Mouse (Mus musculus) T-cell, adult 2 months (primary cell): ENCODE data around the gene Atxn10.
A peak's percentile ranks its signal among the peaks of the same experiment; 100 is the strongest.

Experiments used
- DNase-seq: peaks from one replicate; pipeline ENCODE4 v3.0.0; 2022; ENCODE audit warnings: low spot score

Gene Atxn10

DNA sequence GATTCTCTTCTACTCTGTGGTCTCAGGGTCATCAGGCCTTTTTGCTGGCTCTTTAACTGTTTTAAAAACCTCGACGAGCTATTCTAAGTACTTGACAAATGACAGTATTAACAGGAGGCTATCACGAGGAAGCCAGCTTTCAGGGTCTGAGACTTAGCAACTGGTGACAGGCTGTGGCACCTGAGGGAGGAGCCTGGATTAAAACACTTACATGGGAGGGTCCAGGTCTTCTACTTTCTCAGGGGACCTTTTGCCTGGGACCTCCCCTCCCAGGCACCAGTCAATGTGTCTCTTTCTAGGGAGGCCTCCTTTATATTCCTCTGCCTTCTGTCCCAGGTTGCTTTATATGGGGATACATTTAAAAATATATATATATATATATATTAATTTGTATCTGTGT, 1.8 kb upstream of the Atxn10 start:
- no peak for DNase-seq

DNA sequence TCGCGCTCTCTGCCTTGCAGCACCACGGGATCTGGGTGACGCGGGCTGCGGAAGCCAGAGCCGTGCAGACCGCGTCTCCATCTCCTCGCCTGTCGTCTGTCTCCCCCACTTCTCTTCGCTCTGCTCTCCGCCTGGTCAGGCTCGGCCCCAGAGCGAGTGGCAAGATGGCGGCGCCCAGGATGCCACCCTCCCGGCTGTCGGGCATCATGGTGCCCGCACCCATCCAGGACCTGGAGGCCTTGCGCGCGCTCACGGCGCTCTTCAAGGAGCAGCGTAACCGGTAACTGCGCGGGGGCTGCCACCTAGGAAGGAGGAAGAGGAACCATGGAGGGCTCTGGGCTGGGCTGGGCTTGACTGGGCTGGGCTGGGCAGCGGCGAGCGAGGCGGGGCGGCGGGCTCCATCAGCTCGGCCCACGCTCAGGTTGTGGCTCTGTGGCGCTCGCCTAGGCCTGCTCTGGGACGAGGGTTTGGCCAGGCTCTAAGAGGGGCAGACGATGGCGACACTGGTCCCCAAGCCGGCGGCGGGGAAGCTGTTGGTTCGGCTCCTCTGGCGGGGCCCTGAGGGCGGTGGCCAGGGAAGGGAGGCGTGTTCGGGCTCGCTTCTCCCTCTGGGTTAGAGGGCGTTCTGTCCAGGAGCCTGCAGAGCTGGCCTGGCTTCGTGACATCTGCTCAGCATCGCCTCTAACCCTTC, 401 bp downstream of the Atxn10 start:
- DNase-seq: peak; percentile 83

DNA sequence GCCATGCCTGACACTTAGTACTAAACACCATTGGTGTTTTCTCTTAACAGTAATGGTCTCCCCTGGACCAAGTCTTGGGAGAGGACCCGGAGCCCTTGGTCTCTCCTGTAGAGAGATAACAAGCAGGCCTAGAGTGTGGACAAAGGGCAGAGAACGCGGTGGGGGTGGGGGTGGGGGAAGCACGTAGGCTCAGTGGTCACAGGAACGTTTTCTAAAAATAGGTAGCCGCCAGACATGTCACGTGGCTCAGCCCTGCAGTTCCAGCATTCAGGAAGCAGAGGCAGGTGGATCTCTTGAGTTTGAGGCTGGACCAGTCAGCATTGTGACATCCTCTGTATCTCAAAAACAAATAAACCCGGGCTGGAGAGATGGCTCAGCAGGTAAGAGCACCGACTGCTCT, 1.2 kb downstream of the Atxn10 start:
- DNase-seq: no peak

DNA sequence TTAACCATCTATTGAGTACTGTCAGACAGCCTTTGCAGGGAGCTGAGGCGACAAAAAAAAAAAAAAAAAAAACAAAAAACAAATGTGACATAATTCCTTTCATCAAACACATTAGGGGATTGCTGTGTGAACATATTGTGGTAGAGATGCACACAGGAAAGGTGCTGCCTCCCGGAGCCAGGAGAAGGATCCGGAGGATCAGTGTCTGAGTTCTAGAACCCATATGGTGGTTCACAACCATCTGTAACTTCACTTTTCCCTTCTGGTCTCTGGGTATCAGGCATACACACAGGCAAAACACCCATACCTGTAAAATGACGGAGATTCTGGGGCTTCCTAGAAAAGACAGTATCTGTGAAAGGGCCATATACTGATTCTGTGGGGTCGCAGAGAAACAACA, 1.9 kb downstream of the Atxn10 start:
- DNase-seq: no peak

DNA sequence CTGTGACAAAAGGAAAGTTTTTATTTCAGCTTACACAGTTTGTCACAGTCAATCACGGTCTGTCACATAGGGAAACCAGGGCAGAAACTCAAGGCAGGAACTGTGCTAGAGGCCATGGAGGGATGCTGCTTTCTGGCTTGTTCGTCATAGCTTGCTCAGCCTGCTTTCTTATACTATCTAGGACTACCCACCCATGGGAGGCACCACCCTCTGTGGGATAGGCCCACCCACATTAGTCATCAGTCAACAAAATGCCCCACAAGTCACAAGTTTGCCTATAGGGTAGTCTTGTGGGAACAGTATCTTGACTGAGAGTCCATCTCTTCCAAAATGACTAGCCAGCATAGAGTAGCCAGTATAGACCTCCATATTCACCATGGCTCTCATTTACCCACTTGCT, 6.2 kb downstream of the Atxn10 start:
- no peak for DNase-seq

DNA sequence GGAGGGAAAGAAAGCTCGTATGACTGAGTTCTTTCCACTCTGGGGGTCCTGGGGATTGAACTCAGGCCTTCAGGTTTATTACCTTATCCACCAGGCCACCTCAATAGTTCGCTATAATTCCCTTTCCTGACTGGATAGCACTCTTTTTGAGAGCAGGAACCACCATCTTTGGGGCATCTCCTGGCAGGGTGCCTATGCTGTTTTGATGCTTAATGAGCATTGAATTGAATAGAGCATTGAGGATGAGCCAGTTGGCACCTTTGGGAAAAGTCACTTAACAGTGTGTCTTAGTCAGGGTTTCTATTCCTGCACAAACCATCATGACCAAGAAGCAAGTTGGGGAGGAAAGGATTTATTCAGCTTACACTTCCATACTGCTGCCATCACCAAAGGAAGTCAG, 8.6 kb downstream of the Atxn10 start:
- no peak for DNase-seq

DNA sequence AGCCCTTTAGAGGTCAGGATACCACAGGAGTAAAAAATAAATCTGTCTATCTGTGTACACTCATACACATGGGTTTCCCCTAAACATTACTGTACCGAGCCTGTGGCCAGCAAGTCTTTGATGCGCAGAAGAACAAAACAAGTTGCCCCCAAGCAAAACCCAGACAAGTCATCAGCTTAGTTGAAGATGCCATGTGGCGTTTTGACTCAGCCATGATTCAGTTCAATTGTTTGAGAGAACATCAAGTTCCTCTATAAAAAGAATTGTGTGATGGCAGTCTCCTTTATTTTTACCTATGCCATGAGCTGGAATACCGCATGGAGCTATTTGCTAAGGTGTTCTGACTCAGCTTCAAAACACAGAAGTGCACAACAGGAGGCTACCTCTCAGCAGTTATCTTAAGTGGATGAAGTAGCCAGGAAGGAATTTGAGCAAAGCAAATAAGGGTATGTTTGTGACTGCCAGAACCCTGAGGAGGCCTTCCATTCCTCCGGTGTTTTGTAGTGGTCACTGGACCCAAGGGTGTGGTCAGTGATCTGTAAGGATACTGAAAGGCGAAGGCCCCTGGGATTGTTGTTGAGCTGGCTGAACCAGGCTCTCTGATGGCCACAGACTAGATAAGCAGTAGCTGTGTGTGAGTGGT, 11.1 kb downstream of the Atxn10 start:
- no peak for DNase-seq

DNA sequence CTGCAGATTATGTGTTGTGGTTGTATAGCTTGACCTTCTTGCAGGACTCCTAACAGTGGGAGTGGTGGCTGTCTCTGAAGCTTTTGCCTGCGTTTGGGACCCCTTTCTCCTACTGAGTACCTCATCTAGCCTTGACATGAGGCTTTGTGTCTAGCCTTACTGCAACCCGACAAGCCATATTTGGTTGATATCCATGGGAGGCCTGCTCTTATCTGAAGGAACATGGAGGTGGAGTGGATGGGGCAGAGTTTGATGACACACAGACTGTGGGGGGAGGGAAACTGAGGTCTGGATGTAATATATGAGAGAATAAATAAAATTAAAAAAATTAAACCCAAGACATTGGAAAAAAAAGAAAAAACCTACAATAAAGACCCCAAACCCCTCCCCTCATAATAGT, 14.1 kb downstream of the Atxn10 start:
- DNase-seq: no peak

DNA sequence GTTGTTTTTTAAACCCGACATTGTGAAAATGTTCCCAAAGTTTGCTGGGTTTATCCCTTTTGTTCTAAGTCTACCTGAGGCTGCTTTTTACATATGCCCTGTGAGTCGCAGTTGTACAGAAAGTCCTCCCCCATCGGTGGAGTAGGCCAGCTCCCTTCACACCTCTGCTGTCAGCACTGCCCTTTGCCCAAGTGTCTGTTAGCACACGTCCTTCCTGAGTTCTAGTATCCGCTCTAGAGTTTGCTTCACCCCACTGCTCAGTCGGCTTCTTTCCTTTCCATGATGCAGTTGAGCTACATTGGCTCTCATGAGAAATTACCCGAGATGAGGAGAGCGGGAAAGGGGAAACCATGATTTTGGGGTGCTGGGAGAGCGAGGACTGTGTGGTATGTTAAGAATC, 18.0 kb downstream of the Atxn10 start:
- no peak for DNase-seq

DNA sequence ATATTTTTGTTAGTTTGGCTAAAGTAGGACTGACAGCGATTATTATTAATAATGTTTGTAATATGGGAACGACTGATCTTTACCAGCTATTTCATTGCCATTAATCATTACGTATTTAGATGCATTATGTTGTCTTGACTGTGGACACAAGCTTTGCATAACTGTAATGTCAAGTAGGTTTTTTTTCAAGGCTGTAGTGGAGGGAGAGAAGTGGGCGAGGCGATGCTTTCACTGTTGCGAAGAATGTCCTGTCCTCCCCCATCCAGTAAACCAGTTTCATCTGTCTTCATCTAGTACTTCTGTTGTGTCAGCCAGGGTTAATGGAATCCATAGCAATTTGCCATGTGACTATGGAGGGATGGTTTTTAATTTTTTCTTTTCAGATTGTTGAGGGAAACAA, 20.1 kb downstream of the Atxn10 start:
- DNase-seq: no peak

DNA sequence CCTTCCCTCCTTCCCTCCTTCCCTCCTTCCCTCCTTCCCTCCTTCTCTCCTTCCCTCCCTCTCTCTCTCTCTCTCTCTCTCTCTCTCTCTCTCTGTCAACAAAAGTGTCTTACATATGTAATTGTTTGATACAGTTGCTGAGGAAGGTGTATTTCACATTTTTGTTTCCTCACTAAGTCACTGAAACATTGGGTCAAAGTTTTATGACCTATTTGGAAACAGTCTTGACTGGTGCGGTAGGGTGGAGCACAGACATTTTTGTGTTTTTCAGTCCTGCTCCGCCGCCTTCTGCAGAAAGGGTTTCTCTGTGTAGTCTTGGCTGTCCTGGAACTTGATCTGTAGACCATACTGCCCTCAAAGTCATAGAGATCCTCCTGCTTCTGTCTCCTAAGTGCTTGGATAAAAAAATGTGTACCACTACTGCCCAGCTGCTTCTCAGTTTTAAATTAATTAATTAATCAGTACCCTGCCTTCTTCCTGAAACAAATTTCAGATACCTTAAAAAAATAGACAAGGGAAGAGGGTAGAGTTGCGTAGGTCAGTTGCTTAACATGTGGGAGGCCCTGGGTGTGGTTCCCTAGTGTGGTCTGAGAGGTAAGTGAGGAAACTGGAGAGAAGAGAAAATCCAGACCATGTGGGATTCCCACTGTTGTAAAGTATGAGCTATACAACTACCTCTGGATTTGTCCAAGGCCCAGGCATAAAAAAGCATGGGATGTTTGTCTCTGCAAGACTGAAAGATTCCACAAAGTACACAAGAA, 21.6 kb downstream of the Atxn10 start:
- no peak for DNase-seq

DNA sequence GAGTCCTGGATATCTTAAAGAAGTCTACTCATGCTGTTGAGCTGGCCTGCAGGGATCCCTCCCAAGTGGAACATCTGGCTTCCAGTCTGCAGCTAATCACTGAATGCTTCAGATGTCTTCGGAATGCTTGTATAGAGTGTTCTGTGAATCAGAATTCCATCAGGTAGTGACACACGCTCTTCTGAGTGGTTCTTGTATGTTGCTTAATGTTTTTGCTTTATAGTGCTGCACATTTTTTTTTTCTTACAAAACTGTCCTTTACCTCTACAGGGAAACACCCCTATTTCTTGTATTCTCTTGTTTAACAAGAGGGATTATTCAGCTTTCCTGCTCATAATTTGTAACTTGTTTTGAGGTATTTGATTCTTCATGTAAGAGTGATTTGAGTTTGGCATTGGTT, 23.4 kb downstream of the Atxn10 start:
- no peak for DNase-seq

DNA sequence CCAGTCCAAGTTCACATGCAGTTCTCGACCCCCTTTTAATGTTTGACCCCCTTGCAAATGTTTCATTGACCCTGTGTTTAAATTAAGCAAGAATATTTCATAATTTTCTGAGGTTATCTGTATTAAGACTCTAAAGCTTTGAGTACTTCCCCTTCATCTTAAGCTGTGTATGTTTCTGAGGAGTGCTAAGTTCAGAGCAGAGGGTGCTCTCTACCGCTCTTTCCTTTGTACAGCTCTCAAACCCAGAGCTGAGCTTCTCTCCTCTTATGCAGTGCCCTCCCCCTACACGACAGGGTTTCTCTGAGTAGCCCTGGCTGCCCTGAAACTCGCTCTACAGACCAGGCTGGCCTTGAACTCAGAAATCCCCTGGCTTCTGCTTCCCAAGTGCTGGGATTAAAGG, 23.9 kb downstream of the Atxn10 start:
- DNase-seq: no peak

DNA sequence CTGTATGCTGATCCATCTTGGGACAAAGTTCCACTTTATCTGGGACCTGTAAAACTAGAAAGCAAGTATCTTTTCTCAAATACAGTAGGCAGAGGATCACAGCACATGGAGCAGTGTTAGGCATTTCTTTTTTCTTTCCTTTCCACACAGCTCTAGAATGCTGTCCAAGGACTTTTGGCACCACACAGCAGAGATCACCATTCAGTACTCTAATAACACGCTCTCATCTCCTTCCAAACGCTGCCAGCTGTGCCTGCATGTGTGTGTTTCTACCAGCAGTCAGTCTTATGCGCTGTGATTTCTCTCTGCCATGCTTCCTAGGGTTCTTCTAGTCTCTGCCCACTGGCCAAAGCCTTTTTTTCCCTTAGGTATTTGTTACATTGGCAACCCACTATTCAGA, 28.3 kb downstream of the Atxn10 start:
- DNase-seq: no peak

DNA sequence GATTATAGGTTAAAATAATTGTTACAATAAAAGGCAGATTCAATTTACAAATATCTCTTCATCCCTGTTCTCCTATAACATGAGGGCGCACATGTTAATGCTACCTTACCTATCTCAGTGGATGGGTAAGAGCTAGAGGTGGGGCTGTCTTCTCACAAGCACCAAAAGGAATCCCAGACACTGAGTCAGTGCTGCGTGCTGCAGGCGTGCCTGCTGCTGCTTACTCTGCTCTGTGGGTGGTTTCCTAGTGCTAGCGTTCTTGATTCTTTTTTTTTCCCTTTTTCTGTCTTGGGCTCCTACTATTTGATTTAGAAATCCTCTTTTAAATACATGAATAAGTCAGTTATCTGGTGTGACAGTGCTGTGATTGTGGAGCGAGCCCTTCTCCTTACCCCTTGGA, 30.9 kb downstream of the Atxn10 start:
- no peak for DNase-seq

DNA sequence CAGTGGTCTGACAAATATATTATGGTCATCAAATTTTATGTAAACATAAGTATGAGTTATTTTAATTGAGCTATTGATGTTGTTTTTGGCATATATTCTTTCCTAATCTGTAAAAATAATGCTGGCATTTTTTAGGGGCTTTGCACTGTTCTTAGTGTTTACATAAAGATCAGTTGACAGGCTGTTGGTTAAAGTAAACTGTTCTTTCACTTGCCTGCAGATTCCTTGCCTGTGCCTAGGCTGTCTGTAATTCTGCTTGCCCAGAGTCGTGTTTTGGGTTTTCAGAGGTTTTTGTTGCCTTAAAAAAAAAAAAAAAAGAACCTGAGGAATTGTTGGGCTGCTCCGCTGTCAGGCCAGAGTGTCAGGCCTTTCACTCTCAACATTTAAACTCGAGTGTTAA, 33.7 kb downstream of the Atxn10 start:
- DNase-seq: no peak

DNA sequence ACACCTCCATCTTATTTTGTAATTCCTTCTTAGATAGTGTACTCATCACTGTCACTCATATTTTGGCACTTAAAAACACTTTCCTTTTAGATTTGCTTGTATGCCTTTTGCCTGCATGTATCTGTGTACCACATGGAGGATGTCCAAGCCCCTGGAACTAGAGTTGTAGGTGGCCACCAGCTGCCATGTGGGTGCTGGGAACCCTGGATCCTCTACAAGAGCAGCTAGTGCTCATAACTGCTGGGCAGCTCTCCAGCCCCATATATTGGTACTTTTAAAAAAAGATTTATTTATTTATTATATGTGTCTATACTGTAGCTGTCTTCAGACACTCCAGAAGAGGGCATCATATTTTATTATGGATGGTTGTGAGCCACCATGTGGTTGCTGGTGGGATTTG, 37.1 kb downstream of the Atxn10 start:
- no peak for DNase-seq

DNA sequence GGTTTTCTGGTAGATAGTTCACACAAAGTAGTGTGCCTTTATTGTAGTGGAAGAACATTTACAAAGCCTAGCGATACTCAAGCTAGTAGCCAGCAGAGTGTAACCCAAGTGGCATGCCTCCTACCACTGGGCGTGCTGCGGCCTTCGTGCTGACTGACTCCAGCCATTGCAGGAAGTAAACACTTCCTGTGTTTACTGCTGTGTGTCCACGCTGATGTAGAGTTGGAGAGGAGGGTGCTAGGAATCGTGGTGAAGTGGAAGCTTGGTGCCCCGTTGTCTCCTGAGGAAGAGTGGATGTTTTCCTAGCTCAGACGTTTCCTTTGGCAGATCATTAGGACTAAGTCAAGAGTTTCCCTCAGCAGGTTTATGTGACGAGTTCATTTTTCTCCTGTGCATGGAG, 47.4 kb downstream of the Atxn10 start:
- no peak for DNase-seq

DNA sequence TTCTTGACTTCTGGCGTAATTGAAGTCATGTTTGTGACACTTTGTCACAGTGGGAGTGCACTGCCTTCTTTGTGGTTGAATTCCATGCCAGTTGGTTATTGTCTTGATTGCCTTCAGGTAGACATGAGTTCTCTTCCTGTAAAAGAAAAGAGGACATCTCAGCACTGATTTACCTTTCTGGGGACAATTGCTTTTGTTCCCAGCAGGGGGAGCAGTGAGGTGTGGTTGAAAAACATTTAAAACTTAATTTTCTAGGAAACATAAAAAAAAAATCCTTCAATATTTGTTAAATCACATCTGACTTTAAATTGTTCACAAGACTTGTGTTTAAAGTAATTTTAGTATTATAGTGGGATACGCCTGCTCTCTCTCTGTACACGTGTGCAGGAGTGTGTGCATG, 52.7 kb downstream of the Atxn10 start:
- DNase-seq: no peak

DNA sequence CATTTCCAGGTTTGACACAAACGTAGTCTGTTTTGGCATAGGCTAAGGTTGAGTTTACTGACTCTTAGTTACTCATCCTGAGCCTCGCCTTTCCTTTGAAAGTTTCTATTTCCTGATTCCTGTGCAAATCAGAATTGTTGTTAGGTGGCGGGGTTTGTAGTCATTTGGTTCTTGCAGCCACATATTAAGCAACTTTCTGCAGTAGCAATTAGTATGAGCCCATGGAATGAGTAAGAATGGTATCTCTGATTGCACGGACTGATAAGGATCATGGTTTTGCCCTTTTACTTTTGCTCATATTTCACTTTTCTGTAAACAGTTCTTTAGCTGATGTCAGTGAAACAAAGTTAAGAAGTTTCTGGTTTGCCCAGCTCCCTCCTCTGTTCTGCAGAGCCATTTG, 53.9 kb downstream of the Atxn10 start:
- DNase-seq: no peak

DNA sequence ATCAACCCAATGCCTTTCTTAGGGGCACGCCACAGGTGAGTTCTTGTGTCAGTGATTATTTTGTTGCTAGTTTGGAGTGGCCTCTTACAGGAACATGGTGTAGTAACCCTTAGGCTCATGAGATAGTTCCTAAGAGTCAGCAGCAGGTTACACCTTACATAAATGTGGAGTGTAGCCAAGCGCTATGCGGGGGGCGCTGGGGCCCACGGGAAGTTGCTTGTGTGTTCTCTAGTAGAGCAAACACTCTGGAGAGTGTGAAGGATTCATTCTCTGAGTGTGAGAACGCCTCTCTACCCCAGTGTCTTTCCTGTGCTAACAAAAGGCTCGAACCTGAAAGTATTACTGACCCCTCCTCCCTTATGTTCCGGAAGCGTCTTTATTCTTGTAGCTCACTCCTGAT, 59.3 kb downstream of the Atxn10 start:
- DNase-seq: no peak

DNA sequence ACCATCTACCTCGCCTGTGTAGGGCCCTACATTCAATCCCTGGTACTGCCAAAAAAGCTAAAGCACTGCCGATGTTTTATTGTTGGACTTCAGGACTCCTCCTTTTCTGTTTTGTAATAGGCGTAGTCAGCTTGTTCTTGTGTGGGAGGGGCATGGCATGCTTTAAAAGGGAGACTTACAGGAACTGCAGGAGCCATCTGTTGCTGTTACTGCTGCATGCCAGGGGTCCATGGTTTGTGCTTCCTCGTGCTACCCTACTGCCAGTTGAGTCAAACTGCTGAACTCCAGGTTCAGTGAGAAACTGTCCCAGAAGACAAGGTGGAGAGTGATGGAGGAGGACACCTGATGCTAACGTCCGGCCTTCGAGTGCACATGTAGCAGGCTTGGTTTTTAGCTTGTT, 65.9 kb downstream of the Atxn10 start:
- DNase-seq: no peak

DNA sequence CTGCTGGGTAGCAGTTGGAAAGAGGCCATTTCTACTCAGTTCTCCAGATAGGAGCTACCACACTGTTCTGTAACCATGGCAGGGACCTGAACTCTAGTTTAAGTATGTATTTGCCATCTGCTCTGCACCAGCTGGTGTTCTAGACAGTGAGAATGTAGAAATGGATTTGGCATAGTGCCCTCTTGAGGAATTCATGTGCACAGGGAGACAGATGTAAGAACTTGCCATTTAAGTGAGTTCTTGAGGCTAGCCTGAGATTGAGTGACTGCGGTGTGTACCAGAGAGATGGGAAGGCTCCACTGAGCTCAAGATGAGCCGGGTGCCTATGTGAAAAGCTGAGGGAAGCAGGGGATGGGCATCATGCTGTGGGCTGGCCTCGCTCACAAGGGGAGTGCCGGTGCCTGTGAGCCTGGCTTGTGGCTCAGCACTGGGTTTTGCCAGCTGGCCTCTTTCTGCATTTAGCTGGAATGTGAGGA, 67.2 kb downstream of the Atxn10 start:
- DNase-seq: no peak
